Mouse (Mus musculus) midbrain, embryonic 14.5 days (tissue): ENCODE measurements around the gene Usf1. TPM values are rescaled to one million over a fixed set of nuclear protein-coding genes. Genes with fewer than 3 reads are reported as not detected.

Experiments
- ATAC-seq: fragments of 200-750 bp; cut with Nextera tagmentation; 2 replicates; pipeline ENCODE4 v1.8.0; 2017; ENCODE audit warnings: moderate number of reproducible peaks, moderate library complexity; ENCODE audit not compliant: low FRiP score, low TSS enrichment
- DNase-seq: peaks from one replicate; pipeline ENCODE4 v3.0.0-alpha.2; 2015
- H3K27ac ChIP-seq: fragments of 300-500 bp; sonication (generic); replicated peaks from 2 replicates; pipeline ENCODE4 v1.5.1; 2014; ENCODE audit warnings: mild to moderate bottlenecking, low read depth, low read length, moderate library complexity
- H3K27me3 ChIP-seq: fragments of 300-500 bp; sonication (generic); 2 replicates; pipeline ENCODE4 v1.6.1; 2014; ENCODE audit warnings: low read length, control low read depth, mixed read lengths; ENCODE audit not compliant: control insufficient read depth, insufficient read depth
- H3K36me3 ChIP-seq: fragments of 300-500 bp; sonication (generic); 2 replicates; pipeline ENCODE4 v1.6.1; 2014; ENCODE audit warnings: low read length, control low read depth; ENCODE audit not compliant: control insufficient read depth, insufficient read depth
- H3K4me1 ChIP-seq: fragments of 300-500 bp; sonication (generic); 2 replicates; pipeline ENCODE4 v1.6.1; 2014; ENCODE audit warnings: mild to moderate bottlenecking, antibody characterized with exemption, low read length, control low read depth; ENCODE audit not compliant: control insufficient read depth, insufficient read depth
- H3K4me2 ChIP-seq: fragments of 300-500 bp; sonication (generic); 2 replicates; pipeline ENCODE4 v1.6.1; 2014; ENCODE audit warnings: mild to moderate bottlenecking, low read length, moderate library complexity
- H3K4me3 ChIP-seq: fragments of 300-500 bp; sonication (generic); replicated peaks from 2 replicates; pipeline ENCODE4 v1.5.1; 2014; ENCODE audit warnings: low read depth, low read length
- H3K9ac ChIP-seq: fragments of 300-500 bp; sonication (generic); replicated peaks from 2 replicates; pipeline ENCODE4 v1.6.1; 2014; ENCODE audit warnings: mild to moderate bottlenecking, low read length, moderate library complexity
- H3K9me3 ChIP-seq: fragments of 300-500 bp; sonication (generic); 2 replicates; pipeline ENCODE4 v1.6.1; 2016; ENCODE audit warnings: low read length, control low read depth, mixed read lengths; ENCODE audit not compliant: control insufficient read depth
- WGBS: fragments of 180-500 bp; shearing (Covaris S2); extraction: QIAGEN DNeasy Blood & Tissue Kit; methylation state at CpG from one replicate; pipeline ENCODE4 v1.1.7; 2014; 5-methylcytosine and 5-hydroxymethylcytosine counted together
- polyA plus RNA-seq: library from polyadenylated mRNA; unstranded; fragments of >200 nt; fragmentation: Nextera tagmentation; extraction: Ambion mirVana; gene quantifications from 2 replicates; pipeline ENCODE4 v1.2.1, GENCODE M21; 2014

Gene Usf1
- polyA plus RNA-seq, 1 experiment from 2014 or later, result 207 TPM

DNA sequence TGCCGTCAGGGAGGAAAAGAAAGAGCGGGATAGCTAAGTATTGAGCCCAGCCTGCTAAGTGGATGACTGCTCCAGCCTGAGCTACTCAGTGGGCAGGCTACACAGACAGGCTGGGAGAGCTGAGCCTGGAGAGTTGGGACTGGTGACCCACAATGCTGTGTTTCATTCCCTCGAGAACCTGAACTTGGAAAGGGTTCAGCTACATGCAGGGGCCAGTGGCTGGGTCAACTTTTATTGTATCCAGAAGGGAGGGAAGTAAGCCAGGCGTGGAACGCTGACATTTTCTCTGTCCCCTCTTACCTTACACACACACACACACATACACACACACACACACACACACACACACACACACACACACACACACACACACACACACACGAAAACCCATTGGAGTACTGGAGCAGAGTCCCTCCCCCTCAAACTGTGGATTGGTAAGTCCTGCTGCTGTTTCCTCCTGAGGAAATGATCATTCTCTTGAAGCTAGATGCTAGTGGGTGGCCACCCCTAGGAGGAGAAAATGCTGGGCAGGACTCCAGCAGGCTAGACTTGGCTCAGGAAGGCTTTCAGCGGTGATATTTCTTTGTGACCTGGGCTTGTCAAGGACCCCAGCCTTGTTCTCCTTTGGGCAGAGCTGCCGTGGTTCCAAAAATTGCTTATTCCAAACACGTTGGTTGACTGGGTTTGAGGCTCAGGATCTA lies 29.1 kb downstream of the Usf1 start:
- Histone ChIP-seq H3K4me3 (no peak overlapping the region), H3K9me3 (0 out of 2 replicates have a peak, but pooled peaks cover 7% of the 10 kb centered on the region), H3K27ac (no peak overlapping the region), H3K4me2 (peak overlapping the region; percentile 15; the same call in 1 of the 2 replicates), H3K9ac (no peak overlapping the region; the same call in 1 of the 2 replicates), H3K27me3 (peaks cover 30% of the 10 kb centered on the region), H3K36me3 (no peaks in the 10 kb centered on the region), H3K4me1 (peaks cover 12% of the 10 kb centered on the region; the same call in 1 of the 2 replicates)
- DNase-seq (no peak), ATAC-seq (no peak)
- 54% methylated on average over 9 of the region's 9 CpGs for WGBS

DNA sequence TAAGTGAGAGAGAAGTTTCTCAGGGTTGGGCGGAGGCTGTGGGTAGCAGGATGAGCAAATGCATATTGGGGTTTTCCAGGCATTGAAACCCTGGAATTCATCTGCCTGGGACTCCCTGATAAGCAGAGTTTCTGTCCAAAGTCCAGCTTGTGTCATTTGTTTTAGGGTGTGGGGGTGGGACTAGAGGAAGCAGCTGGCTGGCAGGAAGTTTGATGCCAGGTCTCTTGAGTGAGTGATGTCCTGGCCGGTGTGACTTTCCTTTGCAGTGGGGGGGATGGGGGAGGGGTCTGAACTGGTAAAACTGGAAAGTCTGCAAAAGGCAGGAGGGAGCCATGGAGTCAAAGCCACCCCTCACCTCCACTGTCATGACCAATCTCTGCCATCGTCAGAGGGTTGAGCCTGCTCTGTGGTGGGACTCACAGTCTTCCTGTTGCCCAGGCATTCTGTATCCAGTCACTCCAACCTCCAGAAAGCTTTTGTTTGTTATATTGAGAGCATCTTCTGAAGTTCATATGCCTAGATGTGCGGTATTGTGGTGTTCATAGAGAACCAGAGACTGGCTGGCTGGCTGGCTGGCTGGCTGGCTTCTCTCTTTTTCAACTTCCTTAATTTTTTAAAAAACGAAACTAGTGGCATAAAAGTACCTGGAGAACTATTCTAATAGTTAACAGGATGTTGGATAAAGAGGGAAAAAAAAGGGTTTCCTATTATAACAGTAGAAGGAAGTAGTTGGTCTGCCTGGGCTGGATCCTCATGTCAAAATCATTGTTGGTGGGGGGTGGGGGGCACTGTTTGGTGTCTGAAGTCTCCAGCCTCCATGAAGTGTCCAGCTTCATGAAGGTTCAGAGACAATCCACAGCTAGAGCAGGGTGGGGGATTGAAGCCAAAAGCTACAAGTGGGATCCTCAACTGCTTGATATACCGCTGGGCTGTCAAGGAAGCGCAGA lies 30.6 kb downstream of the Usf1 start:
- Histone ChIP-seq H3K9ac (no peak overlapping the region), H3K27ac (no peak overlapping the region), H3K27me3 (peaks cover 30% of the 10 kb centered on the region), H3K4me2 (no peak overlapping the region), H3K4me3 (no peak overlapping the region), H3K9me3 (0 out of 2 replicates have a peak, but pooled peaks cover 7% of the 10 kb centered on the region), H3K4me1 (peaks cover 12% of the 10 kb centered on the region; the same call in 1 of the 2 replicates), H3K36me3 (no peaks in the 10 kb centered on the region)
- WGBS, result 71% methylated on average over 7 of the region's 7 CpGs
- ATAC-seq, result no peak
- DNase-seq, result no peak

DNA sequence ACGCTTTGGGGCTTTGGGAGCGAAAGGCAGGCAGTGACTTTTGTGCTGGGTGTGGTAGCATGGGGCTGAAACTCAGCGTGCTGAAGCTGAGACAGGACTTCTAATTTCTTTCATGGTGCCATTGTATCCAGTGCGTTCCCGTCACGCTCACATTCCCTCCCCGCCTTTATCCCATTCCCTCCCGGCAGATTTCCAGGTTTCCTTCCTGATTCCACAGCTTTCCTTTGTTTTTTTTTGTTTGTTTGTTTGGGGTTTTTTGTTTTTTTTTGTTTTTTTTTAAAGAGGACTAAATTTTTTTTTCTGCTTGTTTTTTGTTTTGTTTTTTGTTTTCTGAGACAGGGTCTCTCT lies 31.3 kb downstream of the Usf1 start:
- 51% methylated on average over 8 of the region's 8 CpGs for WGBS
- Histone ChIP-seq H3K27me3 (peaks cover 26% of the 10 kb centered on the region), H3K9me3 (0 out of 2 replicates have a peak, but pooled peaks cover 7% of the 10 kb centered on the region), H3K4me3 (no peak overlapping the region), H3K9ac (no peak overlapping the region), H3K36me3 (no peaks in the 10 kb centered on the region), H3K27ac (no peak overlapping the region), H3K4me1 (peaks cover 12% of the 10 kb centered on the region; the same call in 1 of the 2 replicates), H3K4me2 (no peak overlapping the region)
- no peak for DNase-seq
- ATAC-seq, result no peak

DNA sequence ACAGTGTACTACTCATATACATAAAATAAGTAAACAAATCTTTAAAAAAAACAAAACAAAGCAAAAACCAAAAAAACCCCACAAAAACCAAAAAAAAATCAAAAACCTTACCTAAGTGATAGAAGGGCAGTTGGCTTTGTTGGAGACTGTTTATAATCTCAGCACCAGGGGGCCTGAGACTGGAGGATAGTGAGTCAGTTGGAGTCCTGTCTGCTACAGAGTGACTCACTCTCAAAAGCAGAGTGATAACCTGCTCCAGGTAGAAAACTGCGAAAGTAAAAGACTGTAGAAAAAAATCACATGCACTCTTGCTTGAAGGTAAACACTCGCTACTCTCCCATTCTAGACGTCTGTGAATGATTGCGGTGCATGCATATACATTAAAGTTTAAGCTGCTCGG lies 33.9 kb downstream of the Usf1 start:
- H3K9ac ChIP-seq, result no peak overlapping the region
- H3K9me3 ChIP-seq, result 0 out of 2 replicates have a peak, but pooled peaks cover 7% of the 10 kb centered on the region
- no peak overlapping the region for H3K4me2 ChIP-seq
- no peak overlapping the region for H3K27ac ChIP-seq
- no peak overlapping the region for H3K4me3 ChIP-seq
- no peaks in the 10 kb centered on the region for H3K4me1 ChIP-seq
- no peaks in the 10 kb centered on the region for H3K27me3 ChIP-seq
- 87% methylated on average over 5 of the region's 5 CpGs for WGBS
- DNase-seq (no peak), ATAC-seq (no peak)
- no peaks in the 10 kb centered on the region for H3K36me3 ChIP-seq

- Histone ChIP-seq H3K4me1 (no peaks in the 10 kb centered on the region), H3K9ac (no peak overlapping the region), H3K27me3 (no peaks in the 10 kb centered on the region), H3K4me2 (no peak overlapping the region), H3K9me3 (0 out of 2 replicates have a peak, but pooled peaks cover 7% of the 10 kb centered on the region), H3K27ac (no peak overlapping the region), H3K36me3 (no peaks in the 10 kb centered on the region), H3K4me3 (no peak overlapping the region)
- WGBS, result 90% methylated on average over 7 of the region's 7 CpGs
- no peak for ATAC-seq
- DNase-seq, result no peak
These were observed 35.7 kb downstream of the Usf1 start for GRCm38 (mm10) chr1:171446854-171447253.

- Histone ChIP-seq H3K4me3 (no peak overlapping the region), H3K9me3 (0 out of 2 replicates have a peak, but pooled peaks cover 7% of the 10 kb centered on the region), H3K4me2 (no peak overlapping the region), H3K27ac (no peak overlapping the region), H3K9ac (no peak overlapping the region), H3K4me1 (no peaks in the 10 kb centered on the region), H3K36me3 (no peaks in the 10 kb centered on the region), H3K27me3 (no peaks in the 10 kb centered on the region)
- ATAC-seq (no peak), DNase-seq (no peak)
- 83% methylated on average over 10 of the region's 10 CpGs for WGBS
These were observed 36.6 kb downstream of the Usf1 start for GRCm38 (mm10) chr1:171447692-171448091.

DNA sequence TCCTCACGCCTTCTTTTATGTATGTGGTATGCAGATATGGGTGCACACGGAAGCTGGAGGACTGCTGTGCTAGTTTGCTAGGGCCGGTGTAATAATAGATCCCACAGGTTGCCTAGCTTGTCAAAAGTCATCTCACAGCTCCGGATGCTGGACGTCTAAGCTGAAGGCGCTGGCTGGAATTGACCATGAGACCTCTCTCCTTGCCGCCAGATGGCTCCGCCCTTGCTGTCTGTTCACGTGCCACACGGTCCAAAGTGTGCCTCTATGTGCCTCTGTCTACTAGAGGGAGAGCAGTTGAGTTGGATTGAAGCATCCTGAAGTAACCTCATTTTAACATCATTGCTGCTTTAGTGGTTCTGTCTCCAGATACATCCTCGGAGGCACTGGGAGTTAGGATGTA lies 38.9 kb downstream of the Usf1 start:
- no peak for ATAC-seq

DNA sequence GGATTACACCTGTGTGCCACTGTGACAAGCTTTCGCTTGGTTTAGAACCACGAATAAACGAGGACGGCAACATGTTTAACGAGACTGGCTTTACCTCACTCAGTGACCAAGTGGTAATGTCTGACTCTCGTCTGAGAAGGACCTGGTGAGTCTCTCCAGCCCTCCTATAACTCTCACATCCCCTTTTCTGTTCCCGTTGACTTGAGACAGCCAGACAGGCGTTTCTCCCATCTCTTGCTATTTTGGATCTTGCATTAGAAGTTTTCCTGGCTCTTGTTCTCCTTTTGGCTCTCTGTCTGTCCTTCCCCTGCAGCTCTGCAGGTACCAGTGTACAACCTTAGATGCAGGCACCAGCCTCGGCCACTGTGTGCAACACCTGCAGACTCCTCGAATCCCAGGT lies 39.9 kb downstream of the Usf1 start:
- no peak for ATAC-seq
- 89% methylated on average over 10 of the region's 10 CpGs for WGBS
- Histone ChIP-seq H3K4me1 (no peaks in the 10 kb centered on the region), H3K4me2 (no peak overlapping the region), H3K9me3 (no peaks in the 10 kb centered on the region), H3K27me3 (no peaks in the 10 kb centered on the region), H3K36me3 (no peaks in the 10 kb centered on the region), H3K4me3 (no peak overlapping the region), H3K9ac (no peak overlapping the region), H3K27ac (no peak overlapping the region)
- no peak for DNase-seq

More for the DNA sequence above, 38.9 kb downstream of the Usf1 start:
- DNase-seq, result no peak
- H3K27ac ChIP-seq, result no peak overlapping the region
- no peaks in the 10 kb centered on the region for H3K4me1 ChIP-seq
- H3K27me3 ChIP-seq, result no peaks in the 10 kb centered on the region
- H3K9me3 ChIP-seq, result no peaks in the 10 kb centered on the region
- no peak overlapping the region for H3K4me3 ChIP-seq
- WGBS, result 88% methylated on average over 11 of the region's 11 CpGs
- no peaks in the 10 kb centered on the region for H3K36me3 ChIP-seq
- H3K4me2 ChIP-seq, result no peak overlapping the region
- no peak overlapping the region for H3K9ac ChIP-seq
